Mouse (Mus musculus) layer of hippocampus, postnatal 14 days (tissue): ENCODE results near the gene Snx30. TPM values are rescaled to one million over a fixed set of nuclear protein-coding genes. Genes with fewer than 3 reads are reported as not detected.
"Not testable (repeated sequence)": the region's sequence is repeated elsewhere in the genome, so short reads cannot be mapped to it uniquely, and the experiment has no call there.

Experiments used
- DNase-seq, 2 experiments: peaks; one replicate each; pipeline ENCODE4 v3.0.0; 2021 to 2022; ENCODE audit warnings: low spot score in 2 of 2, mixed read lengths in 1 of 2
- total RNA-seq, 2 experiments: library from RNA; stranded (reverse); gene quantifications; 2 replicates each; pipeline ENCODE4 v1.2.3; 2021

Gene Snx30
- total RNA-seq, 2 experiments from 2014 or later, result 46.4 to 46.9 TPM

- DNase-seq, result not testable (repeated sequence)
Measured at GRCm38 (mm10) chr4:59793626-59794025, 12.0 kb upstream of the Snx30 start.

GRCm38 (mm10) chr4:59794116-59794515, 11.5 kb upstream of the Snx30 start:
- no peak for DNase-seq

- DNase-seq, result no peak
Measured at GRCm38 (mm10) chr4:59795788-59796455, 9.7 kb upstream of the Snx30 start.

GRCm38 (mm10) chr4:59800181-59800580, 5.5 kb upstream of the Snx30 start:
- DNase-seq, result no peak

- no peak for DNase-seq
Measured at GRCm38 (mm10) chr4:59801489-59801888, 4.2 kb upstream of the Snx30 start, which contains the start of gene Inip. TSS of gene Inip (minus strand) at chr4:59801589.

- no peak for DNase-seq
Measured at GRCm38 (mm10) chr4:59802107-59802506, 3.5 kb upstream of the Snx30 start.

GRCm38 (mm10) chr4:59802792-59803191, 2.8 kb upstream of the Snx30 start:
- no peak for DNase-seq

GRCm38 (mm10) chr4:59803358-59803757, 2.3 kb upstream of the Snx30 start:
- no peak for DNase-seq

- DNase-seq, result no peak
Measured at GRCm38 (mm10) chr4:59804754-59805153, 886 bp upstream of the Snx30 start.

- DNase-seq, result no peak
Measured at GRCm38 (mm10) chr4:59805968-59806878, 583 bp downstream of the Snx30 start.

GRCm38 (mm10) chr4:59806879-59807195, 1.2 kb downstream of the Snx30 start:
- no peak for DNase-seq

- no peak for DNase-seq
Measured at GRCm38 (mm10) chr4:59807521-59807920, 1.9 kb downstream of the Snx30 start.

- DNase-seq, result no peak
Measured at GRCm38 (mm10) chr4:59808396-59808795, 2.8 kb downstream of the Snx30 start.

- DNase-seq, result no peak
Measured at GRCm38 (mm10) chr4:59814094-59814493, 8.5 kb downstream of the Snx30 start.

GRCm38 (mm10) chr4:59815121-59815810, 9.6 kb downstream of the Snx30 start:
- no peak for DNase-seq

GRCm38 (mm10) chr4:59816016-59816415, 10.4 kb downstream of the Snx30 start:
- no peak for DNase-seq

GRCm38 (mm10) chr4:59816477-59816876, 10.8 kb downstream of the Snx30 start:
- DNase-seq, result no peak

- no peak for DNase-seq
Measured at GRCm38 (mm10) chr4:59817790-59818189, 12.2 kb downstream of the Snx30 start.

GRCm38 (mm10) chr4:59818498-59818897, 12.9 kb downstream of the Snx30 start:
- no peak for DNase-seq

- no peak for DNase-seq
Measured at GRCm38 (mm10) chr4:59819054-59819472, 13.4 kb downstream of the Snx30 start.

- DNase-seq, result no peak
Measured at GRCm38 (mm10) chr4:59819477-59820022, 13.9 kb downstream of the Snx30 start.

- DNase-seq, result no peak
Measured at GRCm38 (mm10) chr4:59821516-59821915, 15.9 kb downstream of the Snx30 start.
